Mouse (Mus musculus) left cerebral cortex, postnatal 14 days (tissue): Measurements from ENCODE around the gene Kansl1l. TPM values are rescaled to one million over a fixed set of nuclear protein-coding genes. Genes with fewer than 3 reads are reported as not detected.

Source experiments
- DNase-seq, 2 experiments: peaks; one replicate each; pipeline ENCODE4 v3.0.0; 2021 to 2022; ENCODE audit warnings: low spot score in 2 of 2, mixed read lengths in 1 of 2
- intact Hi-C: fragments of 180-260 bp; cut with DNase I; formaldehyde crosslinking; loops from one replicate; pipeline ENCODE4 v1.15.1; 2025
- long read RNA-seq, 2 experiments: library from polyadenylated mRNA; stranded (forward); transcript quantifications; one replicate each; pipeline ENCODE4 v2.0.0; 2021
- total RNA-seq, 2 experiments: library from RNA; stranded (reverse); gene quantifications; 2 replicates each; pipeline ENCODE4 v1.2.3; 2021

Kansl1l gene
- total RNA-seq: 10 to 100 TPM in 1 of 2 experiments, 1 to 10 TPM in 1; 9.6 to 10.2 TPM
- long read RNA-seq, experiment 1, partial matches to known transcripts: 0 of 1 reads
- long read RNA-seq, experiment 1, other reads (novel, unspliced or antisense): 1 of 1 reads
- long read RNA-seq, experiment 2, partial matches to known transcripts: 0 of 2 reads
- long read RNA-seq, experiment 2, other reads (novel, unspliced or antisense): 2 of 2 reads

DNA sequence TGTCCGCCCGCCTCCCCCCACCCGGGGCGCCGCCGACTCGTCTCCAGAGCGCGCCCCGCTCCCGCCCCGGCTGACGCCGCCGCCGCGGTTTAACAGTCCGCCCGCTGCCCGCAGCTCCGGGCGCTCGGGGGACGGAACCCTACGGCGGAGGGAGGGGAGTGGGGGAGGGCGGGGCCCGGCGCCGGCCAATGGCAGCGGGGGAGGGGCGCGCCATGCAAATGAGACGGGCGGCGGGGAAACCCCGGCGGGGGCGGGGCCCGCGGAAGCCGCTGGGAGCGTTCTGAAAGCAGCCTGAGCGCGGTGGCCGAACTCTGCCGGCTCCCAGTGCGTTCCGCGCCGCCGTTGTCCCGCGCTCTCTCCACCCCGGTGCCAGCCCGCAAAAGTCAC lies at the start of gene Kansl1l:
TSS of gene Kansl1l (minus strand) at position 110 of the 387 bp plus-strand sequence.
- intact Hi-C loops: loop anchor here (2.0 kb wide), 1 partner anchor 117 kb away; the partner anchor contains the start of gene Rpe
- DNase-seq: peak; percentile 92 to 96

GRCm38 (mm10) chr1:66865633-66866032 lies 48.3 kb upstream of the Kansl1l start:
- DNase-seq: no peak
- intact Hi-C loops: no loop called here

- intact Hi-C loops: no loop called here
- no peak for DNase-seq
Measured at GRCm38 (mm10) chr1:66863741-66864495, 46.6 kb upstream of the Kansl1l start.

DNA sequence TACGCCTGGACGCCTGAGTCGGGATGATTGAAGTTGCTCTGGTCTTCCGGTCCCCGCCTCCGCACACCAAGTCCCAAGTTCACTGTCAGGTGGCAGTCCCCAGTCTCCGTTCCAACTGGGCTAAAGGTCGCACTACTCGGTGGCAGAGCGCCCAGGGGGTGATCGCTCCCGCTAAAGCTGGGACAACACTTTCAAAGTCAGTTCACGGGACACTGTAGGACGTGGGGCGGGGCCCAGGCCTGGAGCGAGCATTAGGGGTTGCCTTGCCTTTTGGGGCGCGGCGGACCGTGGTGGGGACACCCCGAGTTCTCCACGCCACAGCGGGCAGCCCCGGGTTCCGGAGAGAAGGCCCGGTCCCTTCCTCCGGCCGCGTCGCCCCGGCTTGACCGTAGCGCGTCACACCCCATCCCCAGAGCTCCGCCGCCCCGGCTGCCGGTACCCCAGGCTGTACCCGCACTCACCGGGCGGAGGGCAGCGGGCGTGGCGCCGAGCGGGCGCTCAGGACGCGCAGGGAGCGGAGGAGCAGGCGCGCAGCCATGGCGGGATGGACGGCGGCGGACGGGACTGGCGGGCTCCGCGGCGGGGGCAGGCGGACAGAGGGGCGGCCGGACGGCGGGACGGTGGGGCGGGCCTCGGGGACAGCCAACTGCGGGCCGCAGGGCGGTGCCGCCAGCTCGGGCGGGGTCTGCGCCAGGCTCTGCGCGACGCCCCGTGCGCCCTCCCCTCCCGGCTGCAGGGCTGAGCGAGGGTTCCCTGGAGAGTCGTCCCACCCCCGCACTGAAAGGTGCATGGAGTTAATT lies 45.5 kb upstream of the Kansl1l start, which contains the start of gene Acadl:
TSS of gene Acadl (minus strand) at position 566 of the 800 bp plus-strand sequence.
- peak; percentile 60 to 72 for DNase-seq
- intact Hi-C loops: no loop called here

DNA sequence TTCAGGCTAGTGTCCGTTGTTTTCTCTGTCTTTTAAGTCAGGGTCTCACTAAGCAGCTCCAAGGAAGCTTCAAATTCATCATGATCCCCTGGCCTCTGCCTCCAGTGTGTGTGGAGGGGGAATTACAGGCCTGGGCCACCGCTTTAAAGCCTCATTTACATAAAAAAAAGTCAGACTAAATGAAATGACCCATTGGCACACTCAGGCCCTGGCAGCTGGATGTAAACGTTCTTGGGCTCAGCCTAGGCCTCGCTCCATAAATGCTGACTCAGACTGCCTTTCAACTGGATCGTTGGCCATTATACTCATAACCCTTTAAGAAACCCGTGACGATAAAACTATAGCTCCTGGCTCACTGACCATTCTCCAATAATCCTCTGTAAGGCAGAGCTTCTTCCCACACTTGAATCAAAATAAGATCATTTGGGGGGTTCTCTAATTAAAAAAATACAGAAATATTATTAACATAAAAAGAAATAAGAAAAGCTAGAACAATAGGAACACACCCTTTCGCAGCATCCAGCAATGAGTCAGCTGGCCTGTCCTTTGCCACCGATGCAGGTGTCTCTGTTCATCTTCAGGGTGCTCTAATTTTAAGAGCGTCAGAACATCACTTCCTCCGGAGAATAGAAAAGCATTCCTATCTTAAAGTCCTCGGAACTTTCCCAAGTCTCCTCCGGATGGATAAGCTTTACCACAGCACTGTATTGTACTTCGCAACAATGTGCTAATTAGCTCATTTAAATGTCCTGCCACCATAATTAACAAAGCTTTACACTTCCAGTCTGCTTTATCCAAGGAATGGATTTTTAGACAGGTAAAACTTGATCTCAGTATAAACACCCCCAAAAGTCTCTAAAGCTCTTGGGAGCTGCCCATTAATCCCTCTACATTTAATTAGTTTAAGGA lies 44.7 kb upstream of the Kansl1l start:
- intact Hi-C loops: no loop called here
- no peak for DNase-seq

DNA sequence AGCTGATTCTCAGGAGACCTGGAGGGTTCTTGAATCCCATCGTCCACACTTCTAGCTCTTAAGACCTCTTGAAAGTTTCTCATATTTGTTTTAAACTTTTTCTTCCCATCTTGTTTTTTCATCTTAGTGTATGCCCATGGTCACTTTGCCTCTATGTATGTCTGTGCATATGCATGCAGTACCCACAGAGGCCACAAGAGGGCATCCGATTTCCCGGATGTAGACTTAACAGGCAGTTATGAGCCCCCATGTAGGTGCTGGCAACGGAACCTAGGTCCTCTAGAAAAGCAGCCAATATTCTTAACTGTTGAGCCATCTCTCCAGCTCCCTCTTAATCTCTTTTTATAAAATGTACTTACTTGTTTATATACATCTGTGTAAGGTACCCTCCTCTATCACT lies 30.1 kb upstream of the Kansl1l start:
- intact Hi-C loops: no loop called here
- no peak for DNase-seq

- intact Hi-C loops: no loop called here
- DNase-seq: no peak
Measured at GRCm38 (mm10) chr1:66845690-66846318, 28.4 kb upstream of the Kansl1l start.

DNA sequence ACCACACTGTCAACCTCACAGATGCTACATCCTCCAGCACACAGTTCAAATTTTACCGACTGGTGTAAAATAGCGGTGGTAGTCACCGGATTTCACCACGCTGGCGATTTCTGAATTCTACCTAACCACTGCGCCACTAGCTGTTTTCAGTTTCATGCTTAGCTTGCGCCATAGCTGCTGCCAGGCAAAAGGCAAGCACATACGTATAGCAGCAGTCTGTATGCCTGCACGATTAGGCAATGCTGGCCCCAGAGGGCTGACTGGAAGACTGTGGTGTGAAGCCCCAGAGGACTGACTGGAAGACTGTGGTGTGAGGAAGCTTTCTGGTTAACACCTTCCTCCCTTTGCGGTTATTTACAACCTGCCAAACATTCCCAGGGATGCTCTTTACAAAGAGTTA lies 24.6 kb upstream of the Kansl1l start:
- DNase-seq: no peak
- intact Hi-C loops: no loop called here

DNA sequence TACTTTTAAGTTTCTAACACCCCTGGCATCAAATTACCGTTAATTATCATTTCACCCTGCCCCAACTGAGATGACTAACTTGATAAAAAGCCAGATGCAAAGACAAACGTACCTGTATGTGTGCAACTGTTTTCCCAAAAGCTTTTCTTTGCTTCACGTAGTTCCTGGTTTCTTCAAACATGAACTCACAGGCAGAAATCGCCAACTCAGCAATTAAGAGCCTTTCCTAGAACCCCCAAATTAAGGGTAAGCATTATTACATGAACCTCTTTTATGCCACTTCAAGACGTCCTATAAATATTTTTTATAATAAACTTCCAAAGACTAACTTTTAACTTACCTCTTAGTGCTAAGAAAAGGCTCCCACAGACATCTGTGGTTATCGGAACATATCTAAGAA lies 24.1 kb upstream of the Kansl1l start:
- intact Hi-C loops: no loop called here
- no peak for DNase-seq

- DNase-seq: no peak
- intact Hi-C loops: no loop called here
Measured at GRCm38 (mm10) chr1:66839755-66840438, 22.5 kb upstream of the Kansl1l start.

- intact Hi-C loops: no loop called here
- DNase-seq: no peak
Measured at GRCm38 (mm10) chr1:66839135-66839534, 21.8 kb upstream of the Kansl1l start.

DNA sequence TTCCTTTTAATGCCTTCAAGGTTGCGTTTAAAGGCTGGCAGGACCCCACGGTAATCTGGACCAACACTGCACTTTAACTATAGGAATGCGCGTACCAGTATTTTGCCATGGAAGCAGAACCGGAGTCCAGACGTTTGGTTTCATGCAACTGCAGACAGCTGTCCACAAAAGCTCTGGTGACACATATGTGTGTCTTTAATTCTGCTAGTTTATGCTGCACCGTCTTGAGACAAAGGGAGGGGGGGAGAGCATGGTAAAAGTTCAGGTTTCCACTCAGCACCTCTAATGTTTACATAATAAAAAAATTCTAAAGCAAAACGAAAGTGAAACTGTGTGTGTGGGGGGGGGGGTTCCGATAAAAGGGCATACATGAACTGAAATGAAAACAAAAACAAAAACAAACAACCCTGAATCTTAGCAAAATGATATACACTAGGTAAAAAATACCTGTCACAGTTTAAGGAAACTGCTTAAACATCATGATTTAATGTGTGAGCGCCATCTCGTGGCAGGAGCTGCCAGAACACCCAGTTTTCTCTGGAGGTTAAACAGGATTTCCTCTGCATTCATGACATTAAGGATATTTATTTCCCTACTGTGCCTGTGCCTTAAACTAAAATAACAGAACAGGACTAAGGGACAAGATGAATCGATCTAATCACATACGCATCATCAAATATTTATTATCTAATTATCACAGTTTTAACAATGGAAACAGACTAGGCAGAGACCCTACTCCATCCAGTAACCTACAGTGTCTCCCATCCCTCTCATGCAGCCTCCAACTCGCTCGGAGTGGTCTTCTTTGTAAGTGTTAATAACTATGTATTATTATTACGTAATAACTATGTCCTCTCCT lies 21.1 kb upstream of the Kansl1l start:
- DNase-seq: peak; percentile 78 to 87
- intact Hi-C loops: no loop called here

DNA sequence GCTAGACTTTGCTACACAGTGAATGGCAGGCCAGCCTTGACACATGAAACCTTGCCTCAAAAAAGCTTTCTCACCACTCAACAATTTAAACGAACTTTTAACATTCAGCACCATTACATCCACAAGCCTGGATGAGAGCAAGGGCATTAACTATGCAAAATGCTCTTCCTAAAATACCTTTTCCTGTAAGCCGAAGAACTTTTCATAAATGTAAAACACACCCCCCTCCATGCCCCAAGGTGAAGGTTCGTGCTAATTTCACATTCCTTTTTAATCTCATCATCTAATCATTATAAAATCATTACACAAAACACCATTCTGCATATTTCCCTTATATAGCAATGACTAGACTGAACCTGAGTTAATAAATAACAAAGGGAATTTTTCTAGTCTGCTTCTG lies 19.8 kb upstream of the Kansl1l start:
- DNase-seq: no peak
- intact Hi-C loops: no loop called here

- intact Hi-C loops: no loop called here
- no peak for DNase-seq
Measured at GRCm38 (mm10) chr1:66832636-66833165, 15.3 kb upstream of the Kansl1l start.

DNA sequence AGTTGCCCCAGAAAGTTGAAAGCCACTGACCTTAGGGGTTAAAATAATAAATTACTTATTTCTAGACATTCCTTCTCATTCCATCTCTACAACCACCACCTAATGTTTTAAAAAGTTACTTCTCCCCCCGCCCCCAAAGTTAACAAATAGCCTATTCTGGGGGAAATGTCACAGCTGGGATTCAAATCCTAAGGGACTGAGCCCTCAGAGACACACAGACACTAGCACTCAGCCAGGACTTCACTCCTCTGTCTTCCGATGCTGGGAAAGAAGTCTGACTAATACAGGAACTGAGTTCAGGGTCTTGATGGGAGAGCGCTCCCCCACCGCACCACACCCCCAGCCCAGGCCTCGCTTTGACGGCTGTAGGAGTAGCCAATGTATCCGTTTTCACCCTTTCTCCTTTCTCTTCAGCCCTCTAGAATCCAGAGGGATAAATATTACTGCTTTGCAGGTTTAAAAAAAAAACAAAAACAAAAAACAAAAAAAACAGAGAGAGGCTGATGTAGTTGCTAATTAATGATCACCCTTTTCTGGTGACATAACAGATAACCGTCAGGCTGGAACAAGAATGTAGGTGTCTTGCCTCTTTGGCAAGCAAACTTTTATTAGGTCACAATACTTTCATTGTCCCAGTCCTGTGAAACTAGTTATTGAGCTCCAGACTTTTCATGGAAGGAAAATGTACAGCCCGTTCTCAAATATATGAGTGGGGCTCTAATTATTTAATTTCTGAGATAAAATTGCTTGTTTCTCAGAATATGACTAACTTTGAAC lies 14.7 kb upstream of the Kansl1l start:
- intact Hi-C loops: no loop called here
- DNase-seq: no peak

- intact Hi-C loops: no loop called here
Measured at GRCm38 (mm10) chr1:66829400-66830080, 12.2 kb upstream of the Kansl1l start.

More at GRCm38 (mm10) chr1:66829400-66830080, 12.2 kb upstream of the Kansl1l start:
- DNase-seq: no peak
